In genomic region chr5:111622481-111622880, GRCm38 (mm10) we compare ENCODE assay signal across 20 mouse cellular contexts.
A peak's percentile ranks its signal among the peaks of the same experiment; 100 is the strongest.
DNase-seq lines count a peak whose midpoint lies in the region; ATAC-seq lines count a peak whose summit lies in the region.
"Had no signal": no experiment of that assay in that cellular context is flagged by ENCODE, and none has a peak within 500 bp of the region (broad histone marks: within the 10 kb centered on the region; RNA-seq: fewer than 3 reads in every experiment).

No protein-coding gene starts in this region.

- peak overlapping the region; percentile 40; the same call in 1 of the 2 replicates for H3K27ac ChIP-seq in hindbrain, embryonic 10.5 days
- H3K27ac ChIP-seq in hindbrain, embryonic 16.5 days (ENCODE audit: low read depth, low read length): no peak overlapping the region
- H3K27ac ChIP-seq: embryonic facial prominence, embryonic 12.5 days; forebrain, embryonic 12.5 days; hindbrain, embryonic 15.5 days had no signal

- H3K9me3 ChIP-seq in hindbrain, embryonic 10.5 days: no peaks in the 10 kb centered on the region
- no peaks in the 10 kb centered on the region for H3K9me3 ChIP-seq in hindbrain, embryonic 16.5 days (ENCODE audit: control insufficient read depth, low read length)
- H3K9me3 ChIP-seq: embryonic facial prominence, embryonic 12.5 days; forebrain, embryonic 12.5 days; hindbrain, embryonic 15.5 days had no signal

- peaks cover 73% of the 10 kb centered on the region for H3K4me1 ChIP-seq in hindbrain, embryonic 10.5 days (replicated peaks)
- H3K4me1 ChIP-seq in hindbrain, embryonic 16.5 days (ENCODE audit: control insufficient read depth, insufficient read depth, low read depth, low read length): peaks cover 3% of the 10 kb centered on the region; the same call in 1 of the 2 replicates

- 86% methylated on average over 5 of the region's 5 CpGs for WGBS in hindbrain, embryonic 10.5 days
- WGBS in hindbrain, embryonic 16.5 days: 86% methylated on average over 5 of the region's 5 CpGs

- H3K9ac ChIP-seq in hindbrain, embryonic 16.5 days (ENCODE audit: low read depth, low read length): no peak overlapping the region
- H3K9ac ChIP-seq: embryonic facial prominence, embryonic 12.5 days; forebrain, embryonic 12.5 days; forebrain, postnatal 0 days; hindbrain, embryonic 15.5 days had no signal

- no peaks in the 10 kb centered on the region for H3K36me3 ChIP-seq in hindbrain, embryonic 10.5 days
- no peaks in the 10 kb centered on the region for H3K36me3 ChIP-seq in hindbrain, embryonic 16.5 days (ENCODE audit: control insufficient read depth, insufficient read depth, low read length)
- H3K36me3 ChIP-seq: embryonic facial prominence, embryonic 12.5 days; forebrain, embryonic 12.5 days; hindbrain, embryonic 15.5 days had no signal

- H3K4me3 ChIP-seq in hindbrain, embryonic 10.5 days: no peak overlapping the region
- H3K4me3 ChIP-seq in hindbrain, embryonic 16.5 days (ENCODE audit: low read length): no peak overlapping the region
- H3K4me3 ChIP-seq: embryonic facial prominence, embryonic 12.5 days; forebrain, embryonic 12.5 days; hindbrain, embryonic 15.5 days had no signal

- ATAC-seq in hindbrain, embryonic 16.5 days: no peak
- ATAC-seq: forebrain, postnatal 0 days; inflammation-experienced regulatory T-cells, adult 6 months; intestine, postnatal 0 days; Patski had no signal

- peaks cover 35% of the 10 kb centered on the region for H3K27me3 ChIP-seq in hindbrain, embryonic 10.5 days (ENCODE audit: insufficient read depth, poor library complexity, severe bottlenecking)
- no peaks in the 10 kb centered on the region for H3K27me3 ChIP-seq in hindbrain, embryonic 16.5 days (replicated peaks; ENCODE audit: control insufficient read depth, insufficient read depth, low read length)
- H3K27me3 ChIP-seq: embryonic facial prominence, embryonic 12.5 days; hindbrain, embryonic 15.5 days; Patski had no signal

- DNase-seq in gastrocnemius, adult 18-20 months (ENCODE audit: low spot score): peak; percentile 80
- DNase-seq in gastrocnemius, postnatal 10 days: no peak
- DNase-seq in heart, adult 18-20 months: peak; percentile 57 to 66
- DNase-seq in heart, postnatal 4 days: no peak
- no peak for DNase-seq in hindbrain, embryonic 10.5 days (ENCODE audit: low spot score)
- peak; percentile 66 for DNase-seq in ZHBTc4 (ENCODE audit: low read depth, low spot score)
- DNase-seq in cerebellum, postnatal 25 days: no peak
- DNase-seq: adrenal gland, adult 2 months; adrenal gland, postnatal 36 days; cerebellum, adult 8-10 months; cerebellum, postnatal 14 days; forebrain, postnatal 0 days; kidney, adult 8-10 months had no signal

- no peak overlapping the region for H3K4me2 ChIP-seq in hindbrain, embryonic 16.5 days (ENCODE audit: low read length)
- H3K4me2 ChIP-seq: embryonic facial prominence, embryonic 12.5 days; forebrain, embryonic 12.5 days; hindbrain, embryonic 15.5 days had no signal

Comparison
In these comparisons a context has a peak if more than half of its experiments do, and no peak if none do; other contexts are left out.
1. DNase-seq: peak in gastrocnemius, adult 18-20 months (single experiment), heart, adult 18-20 months (2 of 2) and ZHBTc4 (single experiment); none in gastrocnemius, postnatal 10 days (single experiment), heart, postnatal 4 days (single experiment), hindbrain, embryonic 10.5 days (single experiment) and cerebellum, postnatal 25 days (0 of 2).